Mouse (Mus musculus) olfactory bulb, adult 2 months (tissue): ENCODE results near the gene Ldb3.

ENCODE experiments used
- CTCF ChIP-seq: fragments of 200-500 bp; IDR thresholded peaks from 2 replicates; pipeline ENCODE4 v1.5.1; 2012; ENCODE audit warnings: low read depth, mild to moderate bottlenecking, low read length, moderate library complexity; ENCODE audit not compliant: insufficient read depth
- POLR2A ChIP-seq: fragments of 200-500 bp; IDR thresholded peaks from 2 replicates; pipeline ENCODE4 v1.6.1; 2012; ENCODE audit warnings: mild to moderate bottlenecking, low read depth, low read length, moderate library complexity; ENCODE audit not compliant: insufficient read depth

DNA sequence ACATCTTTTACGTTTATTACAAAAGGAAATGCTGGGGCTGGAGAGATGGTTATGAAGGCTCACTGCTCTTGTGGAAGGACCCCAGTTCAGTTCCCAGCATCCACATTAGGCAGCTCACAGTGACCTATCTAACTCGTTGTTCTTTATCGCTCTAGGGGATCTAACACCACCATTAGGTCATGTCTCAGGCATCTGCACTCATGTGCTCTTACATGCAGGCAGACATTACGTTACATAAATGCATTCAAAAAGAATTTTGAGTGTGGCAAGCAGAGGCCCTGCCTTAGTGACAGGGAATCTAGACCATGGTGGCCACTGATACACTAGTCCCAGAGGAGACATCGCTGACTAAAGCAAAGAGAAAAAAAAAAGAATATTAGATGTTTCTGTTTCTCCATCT is 34.6 kb upstream of the Ldb3 start:
- no peak for TF ChIP-seq CTCF
- TF ChIP-seq POLR2A: no peak
